Mouse (Mus musculus) cerebellum, adult 11 months (tissue): ENCODE measurements around the gene Abca2.
A peak's percentile ranks its signal among the peaks of the same experiment; 100 is the strongest.
"Not testable (repeated sequence)": the region's sequence is repeated elsewhere in the genome, so short reads cannot be mapped to it uniquely, and the experiment has no call there.

Experiments used
- DNase-seq: peaks from one replicate; pipeline ENCODE4 v3.0.0; 2022

Gene Abca2

GRCm38 (mm10) chr2:25428442-25429236 is at the start of gene Abca2:
Gene Abca2, plus strand, starts transcription at chr2:25428703.
- peak; percentile 97 for DNase-seq

- DNase-seq: no peak
Measured at GRCm38 (mm10) chr2:25384492-25384891, 44.0 kb upstream of the Abca2 start.

GRCm38 (mm10) chr2:25391266-25391665 is 37.2 kb upstream of the Abca2 start:
- no peak for DNase-seq

GRCm38 (mm10) chr2:25394281-25395221 is 34.0 kb upstream of the Abca2 start:
- no peak for DNase-seq

GRCm38 (mm10) chr2:25395721-25396596 is 32.5 kb upstream of the Abca2 start, which contains the start of gene Entpd2:
Gene Entpd2, plus strand, starts transcription at chr2:25395874.
- peak; percentile 54 for DNase-seq

- peak; percentile 74 for DNase-seq
Measured at GRCm38 (mm10) chr2:25396597-25396983, 31.9 kb upstream of the Abca2 start.

GRCm38 (mm10) chr2:25397010-25397409 is 31.5 kb upstream of the Abca2 start:
- no peak for DNase-seq

- DNase-seq: no peak
Measured at GRCm38 (mm10) chr2:25398065-25398464, 30.4 kb upstream of the Abca2 start.

GRCm38 (mm10) chr2:25399051-25399450 is 29.5 kb upstream of the Abca2 start, which contains the start of gene Npdc1:
Gene Npdc1, plus strand, starts transcription at chr2:25399351.
- no peak for DNase-seq

GRCm38 (mm10) chr2:25400291-25400690 is 28.2 kb upstream of the Abca2 start:
- DNase-seq: no peak

- DNase-seq: peak; percentile 73
Measured at GRCm38 (mm10) chr2:25400764-25401163, 27.7 kb upstream of the Abca2 start.

GRCm38 (mm10) chr2:25402377-25402971 is 26.0 kb upstream of the Abca2 start:
- DNase-seq: peak; percentile 70

GRCm38 (mm10) chr2:25402972-25403601 is 25.4 kb upstream of the Abca2 start:
- DNase-seq: peak; percentile 88

GRCm38 (mm10) chr2:25403994-25404393 is 24.5 kb upstream of the Abca2 start:
- no peak for DNase-seq

- no peak for DNase-seq
Measured at GRCm38 (mm10) chr2:25408908-25409307, 19.6 kb upstream of the Abca2 start.

GRCm38 (mm10) chr2:25413436-25413835 is 15.1 kb upstream of the Abca2 start:
- DNase-seq: not testable (repeated sequence)

- no peak for DNase-seq
Measured at GRCm38 (mm10) chr2:25417426-25417825, 11.1 kb upstream of the Abca2 start.

GRCm38 (mm10) chr2:25421896-25422295 is 6.6 kb upstream of the Abca2 start:
- peak; percentile 52 for DNase-seq

- DNase-seq: peak; percentile 26
Measured at GRCm38 (mm10) chr2:25422587-25423410, 5.7 kb upstream of the Abca2 start, which contains the start of gene Fut7. Gene Fut7, plus strand, starts transcription at chr2:25423267.

GRCm38 (mm10) chr2:25423626-25424025 is 4.9 kb upstream of the Abca2 start:
- DNase-seq: peak; percentile 16

GRCm38 (mm10) chr2:25425481-25425880 is 3.0 kb upstream of the Abca2 start:
- DNase-seq: peak; percentile 50
